Mouse (Mus musculus): ENCODE data around the gene Casq2. TPM values are rescaled to one million over a fixed set of nuclear protein-coding genes. Genes with fewer than 3 reads are reported as not detected.
A peak's percentile ranks its signal among the peaks of the same experiment; 100 is the strongest.

The Casq2 gene
- 1 to 10 TPM; 1.3 to 3.0 (median 1.8) TPM for total RNA-seq (2022)

DNA sequence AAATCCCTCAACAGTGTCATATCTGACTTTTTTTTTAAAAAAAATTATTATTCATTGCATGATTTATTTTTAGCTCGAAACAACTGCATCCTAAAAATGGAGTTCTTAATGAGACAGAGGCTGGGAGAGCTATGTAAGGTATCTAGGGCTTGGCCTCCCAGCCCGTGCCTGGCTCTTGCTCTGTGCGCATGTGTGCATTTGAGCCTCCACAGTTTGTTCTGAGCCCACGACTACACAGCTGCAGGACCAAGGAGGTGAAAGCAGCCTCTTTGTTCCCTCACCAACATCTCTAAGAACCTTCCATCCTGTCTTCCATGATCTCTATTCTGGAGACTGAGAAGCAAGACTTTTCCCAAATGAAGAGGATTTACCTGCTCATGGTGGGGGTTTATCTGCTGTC is at the start of gene Casq2:
Gene Casq2 (plus strand): TSS at position 133 of the 400 bp plus-strand sequence.
- DNase-seq (ENCODE audit: low spot score in 2 of 2): no peak

DNA sequence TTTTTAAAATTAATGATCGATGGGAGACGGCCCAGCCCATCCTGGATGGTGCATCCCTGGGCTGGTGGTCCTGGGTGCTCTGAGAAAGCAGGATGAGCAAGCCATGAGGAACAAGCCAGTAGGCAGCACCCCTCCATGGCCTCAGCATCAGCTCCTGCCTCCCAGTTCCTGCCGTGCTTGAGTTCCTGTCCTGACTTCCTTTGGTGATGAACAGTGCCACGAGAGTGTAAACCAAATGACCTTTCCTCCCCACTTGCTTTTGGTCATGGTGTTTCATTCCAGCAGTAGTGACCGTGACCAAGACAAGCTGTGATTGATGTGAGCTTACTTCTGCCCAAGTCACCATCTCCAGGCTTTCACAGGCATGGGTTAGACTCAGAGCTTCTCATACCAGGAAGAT is 48.4 kb upstream of the Casq2 start:
- DNase-seq (ENCODE audit: low spot score in 2 of 2): no peak

DNA sequence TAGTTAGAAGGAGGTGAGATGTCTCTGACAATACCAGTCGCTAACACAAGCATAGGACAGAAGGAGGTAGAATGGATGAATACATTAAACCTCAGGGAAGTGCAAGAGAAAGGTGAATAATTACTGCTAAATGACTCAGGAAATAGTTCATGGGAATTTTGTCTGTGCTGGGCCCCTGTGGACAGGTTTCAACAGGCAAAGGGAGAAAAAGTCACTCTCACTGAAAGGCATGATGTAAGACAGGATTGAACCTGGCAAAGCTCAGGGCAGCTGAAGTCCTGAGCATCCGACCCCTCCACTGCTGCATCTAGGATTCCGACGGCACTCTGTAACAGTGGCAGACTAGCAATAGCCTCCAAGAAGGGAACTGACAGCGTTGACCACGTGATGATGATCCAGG is 47.6 kb upstream of the Casq2 start:
- no peak for DNase-seq (ENCODE audit: low spot score in 2 of 2)

DNA sequence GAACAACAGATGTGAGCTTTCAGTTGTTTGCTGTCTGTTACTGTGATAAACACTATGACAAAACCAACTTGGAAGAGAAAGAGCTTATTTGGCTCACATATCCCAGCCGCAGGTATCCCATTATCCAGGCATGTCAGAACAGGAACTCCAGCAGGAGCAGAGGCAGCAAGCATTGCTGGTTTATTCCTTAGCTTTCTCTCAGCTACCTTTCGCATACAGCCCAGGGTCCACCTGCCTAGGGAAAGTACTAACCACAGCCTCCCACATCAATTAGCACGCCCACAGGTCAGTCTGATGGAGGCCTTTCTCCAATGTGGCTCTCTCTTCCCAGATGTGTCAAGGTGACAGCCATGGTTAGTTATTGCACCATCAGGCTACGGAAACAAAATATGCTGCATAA is 44.6 kb upstream of the Casq2 start:
- DNase-seq (ENCODE audit: low spot score in 2 of 2): no peak

DNA sequence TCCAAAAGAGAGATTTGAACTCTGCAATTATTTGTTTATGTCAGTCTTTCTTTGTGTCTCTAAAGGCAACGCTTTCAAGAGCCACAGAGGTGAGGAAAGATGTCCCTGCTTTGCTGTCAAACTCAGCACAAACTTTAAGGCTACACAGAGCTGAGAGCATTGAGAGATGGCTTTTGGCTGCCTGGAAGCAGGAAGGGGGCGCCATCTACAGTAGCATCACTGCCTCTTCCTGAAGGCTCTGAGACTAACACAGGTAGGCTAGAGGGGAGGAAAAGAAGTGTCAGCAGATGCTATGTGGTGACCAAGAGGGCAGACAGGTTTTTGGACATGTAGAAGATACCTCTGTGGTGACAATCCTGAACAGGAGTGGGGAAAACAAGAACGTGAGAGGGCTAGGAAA is 41.1 kb upstream of the Casq2 start:
- DNase-seq (ENCODE audit: low spot score in 2 of 2): no peak

DNA sequence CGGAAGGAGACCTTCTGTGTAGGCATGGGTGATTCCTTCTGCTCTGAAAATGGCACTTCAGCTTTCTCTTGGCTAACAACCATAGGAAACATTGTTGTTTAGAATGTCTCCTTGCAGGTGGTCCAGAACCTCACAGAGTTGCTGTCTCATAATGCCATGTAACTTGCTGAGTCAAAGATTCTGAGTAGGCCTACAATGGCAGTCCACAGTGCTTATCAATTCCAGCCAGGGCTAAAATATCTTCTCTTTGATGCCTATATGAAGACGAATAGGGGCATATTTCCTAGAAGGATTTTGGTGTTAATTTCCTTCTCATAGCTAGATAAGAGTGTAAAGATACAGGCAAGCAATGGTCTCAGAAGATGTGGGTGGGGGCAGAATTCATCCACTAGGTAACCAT is 38.7 kb upstream of the Casq2 start:
- no peak for DNase-seq (ENCODE audit: low spot score in 2 of 2)

DNA sequence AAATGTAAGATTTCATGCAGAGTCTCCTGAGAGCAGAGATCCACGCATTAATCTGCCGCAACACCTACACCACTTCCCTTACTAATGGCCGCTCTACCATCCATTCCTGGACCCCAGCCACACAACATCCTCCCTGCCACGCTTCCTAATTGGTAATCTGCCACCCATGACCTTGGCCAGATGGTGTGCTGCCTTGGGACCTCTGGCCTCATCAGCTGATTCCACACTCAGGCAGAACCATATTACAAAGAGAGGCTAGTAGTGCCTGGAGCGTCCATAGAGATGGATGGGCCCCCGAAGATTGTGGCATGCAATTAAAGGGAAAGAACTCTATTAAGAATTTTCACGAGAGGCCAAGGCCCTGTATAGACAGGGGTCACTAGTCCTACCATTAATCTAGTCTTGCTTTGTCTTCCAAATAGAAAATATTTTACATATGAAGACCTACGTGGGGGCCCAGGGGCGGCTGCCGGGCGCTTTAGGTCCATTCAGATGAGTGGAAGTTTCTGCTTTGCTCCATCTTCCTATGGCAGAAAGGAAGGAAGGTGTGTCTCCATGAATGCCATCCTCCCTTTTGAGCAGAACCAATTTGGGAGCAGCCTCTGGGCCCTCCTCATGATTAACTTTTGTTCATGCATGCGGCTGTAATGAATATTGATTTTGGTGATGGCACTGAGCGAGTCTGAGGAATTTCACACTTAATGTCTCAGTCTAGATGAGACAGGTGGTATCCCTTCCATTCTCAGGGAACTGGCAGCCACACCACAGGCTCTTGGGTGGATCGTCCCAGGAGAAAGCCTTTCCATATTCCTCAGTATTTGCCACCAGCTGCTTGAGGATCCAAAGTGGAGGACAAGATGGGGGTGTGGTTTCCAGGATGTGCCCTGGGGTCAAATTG is 36.8 kb upstream of the Casq2 start:
- DNase-seq (ENCODE audit: low spot score in 2 of 2): no peak

DNA sequence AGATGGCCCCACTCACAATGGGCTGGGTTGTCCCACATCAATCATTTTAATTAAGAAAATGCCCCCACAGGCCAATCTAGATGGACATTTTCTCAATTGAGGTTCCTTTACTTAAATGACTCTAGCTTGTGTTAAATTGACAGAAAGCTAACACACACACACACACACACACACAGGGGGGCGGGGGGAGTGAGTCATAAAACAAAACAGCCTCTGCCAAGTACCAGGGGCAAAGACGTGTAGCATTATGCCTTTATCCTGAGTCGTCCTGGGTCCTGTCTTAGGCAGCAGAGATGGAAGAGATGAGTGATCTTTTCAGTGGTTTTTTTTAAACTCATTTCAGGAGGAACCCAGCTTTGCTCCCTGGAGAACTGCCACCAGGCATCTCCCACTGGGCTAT is 34.2 kb upstream of the Casq2 start:
- no peak for DNase-seq (ENCODE audit: low spot score in 2 of 2)

DNA sequence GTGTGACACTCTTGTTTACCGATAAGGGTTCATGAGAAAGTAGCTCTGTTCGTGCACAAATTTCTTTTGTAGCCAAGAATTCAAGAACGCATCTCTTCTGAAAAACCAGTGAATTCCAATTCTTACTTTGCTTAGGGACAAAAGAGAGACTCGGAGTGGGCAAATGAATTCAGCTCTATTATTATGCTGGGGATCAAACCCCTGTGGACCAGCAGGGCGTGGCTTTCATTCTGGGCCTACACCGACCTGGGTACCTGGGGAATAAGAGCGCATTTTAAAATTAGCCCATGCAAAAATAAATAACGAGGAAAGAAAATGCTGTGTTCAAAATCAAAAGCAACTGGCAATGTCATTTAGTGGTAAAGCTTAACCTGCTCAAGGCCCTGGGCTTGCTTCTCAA is 32.9 kb upstream of the Casq2 start:
- no peak for DNase-seq (ENCODE audit: low spot score in 2 of 2)

DNA sequence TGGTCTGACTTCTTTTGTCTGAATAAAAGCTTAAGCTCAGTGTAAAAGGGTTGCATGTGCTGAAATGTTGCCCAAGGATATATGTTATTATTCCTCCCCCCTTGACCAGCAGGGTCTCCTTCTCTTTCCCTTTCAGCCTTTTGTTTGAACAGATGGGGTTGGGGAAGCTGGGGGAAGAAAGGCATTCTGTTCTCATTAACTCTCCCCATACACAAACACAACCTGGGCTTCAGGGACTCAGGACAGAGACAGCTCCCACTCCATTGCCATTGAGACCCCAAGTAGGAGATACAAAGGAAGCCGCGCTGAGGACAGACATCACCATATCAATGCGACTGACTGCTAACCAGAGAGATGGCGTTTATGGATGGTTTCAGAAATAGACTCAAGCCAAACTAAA is 30.3 kb upstream of the Casq2 start:
- DNase-seq (ENCODE audit: low spot score in 2 of 2): no peak

DNA sequence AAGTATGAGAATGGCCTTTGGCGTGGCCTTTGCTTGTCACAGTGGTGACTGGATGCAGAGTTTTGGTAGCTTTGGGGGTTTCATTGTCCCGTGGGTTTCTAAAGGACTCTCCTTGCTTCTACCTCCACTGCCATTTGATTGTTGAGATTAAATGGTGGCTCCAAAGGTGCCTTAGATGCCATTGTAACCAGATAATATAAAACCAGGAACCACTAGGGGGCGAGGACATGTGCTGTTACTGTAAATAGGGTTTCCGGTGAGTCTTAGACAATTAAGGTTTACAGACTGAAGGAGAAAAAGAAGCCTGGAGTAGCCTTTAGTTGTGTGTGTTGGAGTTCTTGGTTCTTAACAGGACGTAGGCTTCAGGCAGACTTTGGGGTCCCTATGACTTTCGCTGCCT is 26.1 kb upstream of the Casq2 start:
- DNase-seq (ENCODE audit: low spot score in 2 of 2): no peak

DNA sequence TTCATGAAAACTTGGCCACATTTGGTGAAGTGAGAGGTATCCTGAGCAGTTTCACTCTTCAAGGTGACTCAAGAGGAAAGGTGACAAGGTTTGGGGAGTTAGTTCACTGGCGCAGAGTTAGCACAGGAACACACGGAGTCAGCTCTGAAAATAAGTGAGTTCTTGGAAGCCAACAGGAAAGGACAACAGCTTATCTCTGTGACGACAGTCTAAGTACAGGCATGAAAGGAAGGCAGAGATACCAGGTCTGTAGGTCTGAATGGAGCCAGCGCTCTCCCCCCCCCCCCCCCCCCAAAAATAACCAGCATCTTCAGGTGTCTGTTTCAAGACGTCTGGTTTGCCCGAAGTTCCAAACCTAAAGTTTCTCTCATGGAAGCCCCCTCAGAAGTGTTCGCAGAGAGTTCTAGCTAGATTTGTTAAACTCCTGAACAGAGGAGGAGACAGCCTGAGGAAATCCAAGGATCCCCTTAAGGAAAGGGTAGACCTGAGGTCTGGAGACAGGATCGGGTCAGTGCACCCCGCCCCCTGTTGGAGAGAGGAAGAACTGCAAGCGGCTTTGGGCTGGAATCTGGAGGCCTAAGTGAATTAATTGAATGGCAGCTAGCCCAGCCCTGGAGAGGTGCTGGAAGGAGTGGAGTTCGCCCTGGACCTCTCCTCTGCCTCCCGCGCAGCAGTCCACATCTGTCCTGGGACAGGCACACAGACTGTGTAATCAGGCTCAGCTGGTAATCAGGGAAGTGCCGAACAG is 24.1 kb upstream of the Casq2 start:
- peak in 1 of 2 experiments; percentile 30 for DNase-seq (ENCODE audit: low spot score in 2 of 2)

DNA sequence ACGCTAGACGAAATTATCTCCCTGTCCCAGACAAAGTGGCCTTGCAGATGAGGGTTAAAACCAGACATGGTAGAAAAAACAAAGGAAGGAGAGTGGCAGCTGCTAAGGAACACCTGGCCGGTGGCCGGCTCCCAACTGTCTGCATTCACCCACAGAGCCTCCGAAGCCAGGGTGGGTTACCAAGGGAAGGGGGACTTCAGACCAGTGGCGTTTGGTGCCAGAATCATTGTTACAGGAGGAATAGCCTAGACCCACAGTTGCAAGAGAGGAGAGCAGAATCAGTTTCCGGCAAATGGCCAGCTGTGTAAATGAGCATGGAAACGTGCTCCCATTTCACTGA is 23.6 kb upstream of the Casq2 start:
- no peak for DNase-seq (ENCODE audit: low spot score in 2 of 2)

DNA sequence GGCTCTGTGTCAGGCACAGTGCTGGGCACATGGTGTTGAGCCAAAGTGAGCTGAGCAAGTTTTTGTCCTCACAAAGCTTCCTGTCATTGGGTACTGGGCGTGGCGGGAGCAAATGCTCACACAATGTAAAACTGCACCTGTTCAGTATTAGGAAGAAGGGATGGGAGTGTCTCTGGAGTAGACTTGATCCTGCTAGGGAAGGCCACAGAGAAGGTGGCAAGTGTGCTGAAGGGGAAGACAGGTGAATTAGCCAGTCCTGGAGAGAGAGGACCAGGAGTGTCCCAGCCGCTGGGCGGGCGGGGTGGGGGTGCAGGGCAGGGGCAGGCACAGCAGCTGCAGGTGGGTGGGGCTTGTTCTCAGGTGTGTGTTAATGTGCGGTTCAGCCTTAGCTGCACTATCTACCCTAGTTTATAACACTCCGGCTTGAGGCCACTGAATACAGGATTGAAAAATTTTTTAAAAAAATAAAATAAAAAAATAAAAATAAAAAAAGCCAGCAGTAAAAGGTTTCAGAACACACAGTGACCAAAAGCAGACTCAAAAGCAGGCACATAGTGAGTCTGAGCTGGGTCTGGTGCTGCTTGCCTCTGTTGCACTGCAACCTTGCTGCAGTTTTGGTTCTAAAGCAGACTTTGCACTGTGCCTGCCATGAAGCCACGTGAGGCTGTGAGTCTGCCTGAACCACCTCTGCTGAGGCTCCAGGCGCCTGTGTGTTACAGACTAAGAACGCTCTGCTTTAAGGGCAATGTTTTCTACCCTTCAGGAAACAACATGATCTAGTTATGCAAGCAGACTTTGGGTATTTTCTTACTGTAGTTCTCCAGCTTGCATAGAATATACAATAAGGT is 22.7 kb upstream of the Casq2 start:
- no peak for DNase-seq (ENCODE audit: low spot score in 2 of 2)

DNA sequence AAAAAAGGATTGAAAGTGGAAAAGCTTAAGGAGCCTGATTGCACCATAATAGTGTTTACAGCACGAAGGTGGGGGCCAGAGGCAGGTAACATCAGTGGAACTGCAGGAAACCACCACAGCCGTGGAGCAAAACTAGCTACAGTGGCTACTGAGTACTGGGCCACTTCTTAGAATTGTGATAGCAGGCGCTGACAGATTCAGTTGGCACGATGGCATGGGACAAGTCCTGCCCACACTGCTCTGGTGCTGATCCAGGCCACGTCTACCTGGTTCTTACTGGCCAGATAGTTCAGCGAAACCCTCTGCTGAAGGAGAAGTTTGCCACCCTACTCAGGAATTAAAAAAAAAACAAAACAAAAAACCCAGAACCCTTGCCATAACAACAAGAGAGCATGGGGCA is 21.6 kb upstream of the Casq2 start:
- no peak for DNase-seq (ENCODE audit: low spot score in 2 of 2)

DNA sequence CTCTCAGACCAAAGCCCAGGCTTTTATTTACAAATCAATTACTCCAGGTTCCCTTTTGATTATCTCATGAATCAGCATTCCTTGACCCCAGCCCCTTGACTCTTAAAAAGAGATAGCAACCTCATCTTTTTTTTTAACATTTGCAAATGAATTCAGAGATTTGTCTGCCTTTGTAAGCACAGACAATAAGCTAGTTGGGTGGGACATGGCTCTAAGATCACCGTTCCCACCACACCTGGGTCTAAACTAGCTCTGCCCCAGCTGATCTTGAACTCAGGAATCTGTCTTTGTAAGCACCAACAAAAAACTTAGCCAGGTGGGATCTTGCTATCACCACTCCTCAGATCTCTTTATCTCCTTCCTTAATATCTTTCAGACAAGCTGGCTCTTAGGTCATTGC is 18.9 kb upstream of the Casq2 start:
- DNase-seq (ENCODE audit: low spot score in 2 of 2): no peak

DNA sequence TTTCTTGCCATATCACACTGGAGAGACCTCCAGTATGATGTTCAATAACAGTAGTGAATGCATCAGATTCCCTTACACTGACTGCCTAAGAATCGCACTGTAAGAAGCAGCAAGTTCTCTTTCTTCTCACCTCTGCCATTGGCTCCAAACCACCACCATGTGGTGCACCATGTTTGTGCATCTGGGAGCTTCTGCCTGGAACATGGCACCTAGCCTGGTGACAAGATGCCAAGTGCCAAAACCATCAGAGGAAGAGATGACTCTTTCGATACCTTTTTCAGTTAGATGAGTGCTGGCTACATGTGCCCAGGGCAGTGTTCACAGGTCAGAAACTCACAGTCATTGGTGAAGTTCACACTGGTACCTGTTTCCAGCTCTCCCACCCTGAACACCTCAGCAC is 18.4 kb upstream of the Casq2 start:
- no peak for DNase-seq (ENCODE audit: low spot score in 2 of 2)

DNA sequence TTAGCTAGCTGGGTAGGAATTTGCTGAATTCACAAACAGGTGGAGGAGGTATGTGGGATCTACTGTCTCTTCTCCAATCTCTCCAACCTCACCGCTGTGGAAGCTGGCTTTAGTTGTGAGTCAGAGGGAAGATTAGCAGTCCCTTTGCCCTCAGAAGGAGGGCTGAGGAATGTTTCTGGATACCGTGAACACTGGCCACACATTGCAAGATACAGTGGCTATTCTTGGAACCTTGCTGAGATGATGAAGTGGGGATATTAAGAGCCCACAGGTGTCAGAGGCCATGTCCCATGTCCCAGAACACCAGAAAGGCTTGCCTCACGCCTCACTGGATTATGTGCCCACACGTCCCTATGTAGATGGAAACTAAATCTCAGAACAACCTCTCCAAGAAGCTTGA is 17.0 kb upstream of the Casq2 start:
- no peak for DNase-seq (ENCODE audit: low spot score in 2 of 2)

DNA sequence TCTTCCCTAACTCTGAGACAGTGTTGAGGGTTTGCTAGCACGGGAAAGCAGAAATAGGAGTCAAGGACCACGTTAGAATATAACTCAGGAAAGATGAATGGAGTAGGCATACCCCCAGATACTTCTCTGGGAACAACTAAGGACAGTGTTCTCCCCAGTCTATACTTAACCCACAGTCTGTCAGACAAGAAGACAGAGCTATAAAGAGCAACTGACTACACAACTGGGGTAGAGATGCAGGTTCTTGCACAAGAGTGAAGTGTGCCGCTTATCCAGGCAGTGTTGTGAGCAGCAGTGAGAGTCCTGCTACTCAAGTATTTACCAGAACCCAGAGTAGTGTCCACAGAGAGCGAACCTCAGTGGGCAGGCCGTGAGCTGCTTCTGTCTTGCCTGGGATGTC is 16.5 kb upstream of the Casq2 start:
- DNase-seq (ENCODE audit: low spot score in 2 of 2): no peak

DNA sequence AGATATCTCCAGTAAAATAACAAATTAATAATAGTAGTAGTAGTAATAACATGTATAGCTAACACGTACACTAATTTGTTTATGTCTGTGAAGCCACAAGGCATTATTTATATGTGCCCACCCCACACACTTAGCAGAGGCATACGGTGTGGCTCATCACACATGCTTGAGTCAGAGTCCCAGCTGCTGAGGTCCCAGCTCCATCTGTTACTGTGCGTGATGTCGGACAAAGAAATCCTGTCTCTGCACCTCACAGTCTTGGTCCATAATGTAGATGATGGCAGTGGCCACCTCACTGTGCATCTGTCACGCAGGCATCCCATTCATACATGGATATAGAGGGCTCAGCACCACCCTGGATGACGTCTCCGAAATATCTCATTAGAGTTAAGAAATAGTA is 15.9 kb upstream of the Casq2 start:
- DNase-seq (ENCODE audit: low spot score in 2 of 2): peak in 1 of 2 experiments; percentile 10

DNA sequence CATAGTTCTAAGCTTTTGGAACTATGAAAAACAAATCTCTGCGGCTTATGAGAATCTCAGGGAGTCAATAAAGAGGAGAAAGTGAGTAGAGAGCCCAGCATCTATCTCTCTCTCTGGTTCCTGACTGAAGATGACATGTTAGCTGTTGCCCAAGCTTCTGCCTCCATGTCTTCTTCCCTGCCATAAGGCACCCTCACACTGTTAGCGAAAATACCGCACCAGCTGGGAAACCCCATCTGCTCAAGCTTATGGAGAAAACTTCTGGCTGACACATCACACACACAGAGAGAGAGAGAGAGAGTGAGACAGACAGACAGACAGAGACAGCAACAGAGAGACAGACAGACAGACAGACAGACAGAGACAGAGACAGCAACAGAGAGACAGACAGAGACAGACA is 15.2 kb upstream of the Casq2 start:
- peak; percentile 14 to 54 for DNase-seq (ENCODE audit: low spot score in 2 of 2)

DNA sequence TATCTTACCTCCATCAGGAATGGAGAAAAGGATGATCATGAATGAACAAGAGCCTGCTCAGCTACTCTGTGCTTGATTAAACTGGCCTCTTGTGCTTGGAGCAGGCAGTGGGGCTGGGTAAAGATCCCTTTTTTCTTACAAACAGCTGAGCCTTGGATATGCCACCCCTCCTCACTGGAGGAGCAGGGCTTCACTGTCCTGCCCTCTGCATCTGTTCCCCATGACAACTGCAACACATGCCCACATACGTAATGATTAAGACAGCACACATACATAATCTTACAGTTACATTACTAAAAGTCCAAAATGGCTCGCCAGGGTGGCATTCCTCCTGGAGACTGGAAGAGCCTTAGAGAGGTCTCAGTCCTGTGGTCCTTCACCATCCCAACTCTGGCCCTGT is 6.8 kb upstream of the Casq2 start:
- no peak for DNase-seq (ENCODE audit: low spot score in 2 of 2)

Data from left cerebral cortex, adult 8-10 months (tissue).